Mouse (Mus musculus): Measurements from ENCODE around the gene Adat2.

GRCm38 (mm10) chr10:13596866-13597265 is 44.2 kb downstream of the Adat2 start:
- no peak for TF ChIP-seq POLR2A (IDR thresholded peaks at IDR 0.05; ENCODE audit: insufficient read length, low read depth)
- TF ChIP-seq TCF12 (IDR thresholded peaks at IDR 0.05; ENCODE audit: insufficient read depth, poor library complexity, severe bottlenecking): no peak
- no peak for TF ChIP-seq TCF3 (IDR thresholded peaks at IDR 0.05; ENCODE audit: insufficient read length, low read depth)
- TF ChIP-seq SRF (IDR thresholded peaks at IDR 0.05; ENCODE audit: control insufficient read depth, insufficient read length, low read depth): no peak
- TF ChIP-seq MAX (IDR thresholded peaks at IDR 0.05; ENCODE audit: low read depth): no peak
- TF ChIP-seq CEBPB (IDR thresholded peaks at IDR 0.05; ENCODE audit: insufficient read depth, poor library complexity, severe bottlenecking): no peak
- no peak for TF ChIP-seq MYOG (IDR thresholded peaks at IDR 0.05; ENCODE audit: control insufficient read depth in 1 of 3, insufficient read depth in 1 of 3, insufficient read length in 2 of 3, low read depth in 2 of 3)
- no peak for TF ChIP-seq E2F4 (IDR thresholded peaks at IDR 0.05; ENCODE audit: insufficient read depth)
- no peak for TF ChIP-seq REST (IDR thresholded peaks at IDR 0.05; ENCODE audit: insufficient read depth, insufficient read length)
- TF ChIP-seq MYOD1 (IDR thresholded peaks at IDR 0.05; ENCODE audit: control insufficient read depth in 1 of 3, insufficient read length in 2 of 3, low read depth in 2 of 3): no peak
- no peak for TF ChIP-seq POLR2AphosphoS2 (IDR thresholded peaks at IDR 0.05; ENCODE audit: insufficient read length, low read depth)
